10 mouse cellular contexts compared by ENCODE assay signal in genomic region chr6:22909257-22909907, GRCm38 (mm10). TPM values are rescaled to one million over a fixed set of nuclear protein-coding genes. Genes with fewer than 3 reads are reported as not detected.
DNase-seq lines count a peak whose midpoint lies in the region; ATAC-seq lines count a peak whose summit lies in the region.
"Had no signal": no experiment of that assay in that cellular context is flagged by ENCODE, and none has a peak within 500 bp of the region (broad histone marks: within the 10 kb centered on the region; RNA-seq: fewer than 3 reads in every experiment).

No protein-coding gene starts in this region.

- no peak overlapping the region for H3K27ac ChIP-seq in forebrain, embryonic 11.5 days (ENCODE audit: low read depth, low read length)
- H3K27ac ChIP-seq in forebrain, embryonic 13.5 days = no peak overlapping the region
- H3K27ac ChIP-seq in forebrain, embryonic 14.5 days (ENCODE audit: low read depth, low read length) = no peak overlapping the region
- H3K27ac ChIP-seq in midbrain, embryonic 14.5 days (replicated peaks; ENCODE audit: low read depth, low read length) = no peak overlapping the region
- H3K27ac ChIP-seq in heart, embryonic 10.5 days = no peak overlapping the region
- H3K27ac ChIP-seq: left cerebral cortex, adult 2 months had no signal

- H3K9ac ChIP-seq in forebrain, embryonic 11.5 days (ENCODE audit: low read length) = no peak overlapping the region
- no peak overlapping the region for H3K9ac ChIP-seq in forebrain, embryonic 13.5 days
- H3K9ac ChIP-seq in forebrain, embryonic 14.5 days (ENCODE audit: low read length) = no peak overlapping the region
- no peak overlapping the region for H3K9ac ChIP-seq in midbrain, embryonic 14.5 days (replicated peaks; ENCODE audit: low read length)

- 31% methylated on average over 6 of the region's 6 CpGs for WGBS in forebrain, embryonic 11.5 days
- WGBS in forebrain, embryonic 13.5 days = 22% methylated on average over 6 of the region's 6 CpGs
- 23% methylated on average over 6 of the region's 6 CpGs for WGBS in forebrain, embryonic 14.5 days
- 17% methylated on average over 6 of the region's 6 CpGs for WGBS in midbrain, embryonic 14.5 days
- WGBS in heart, embryonic 10.5 days = 72% methylated on average over 6 of the region's 6 CpGs

- no peak overlapping the region for H3K4me2 ChIP-seq in forebrain, embryonic 11.5 days (ENCODE audit: low read depth, low read length, severe bottlenecking)
- H3K4me2 ChIP-seq in forebrain, embryonic 13.5 days = no peak overlapping the region
- no peak overlapping the region for H3K4me2 ChIP-seq in forebrain, embryonic 14.5 days (ENCODE audit: low read length)
- no peak overlapping the region for H3K4me2 ChIP-seq in midbrain, embryonic 14.5 days (ENCODE audit: low read length)

- H3K36me3 ChIP-seq in forebrain, embryonic 11.5 days (ENCODE audit: control insufficient read depth, insufficient read depth, low read length) = no peaks in the 10 kb centered on the region
- no peaks in the 10 kb centered on the region for H3K36me3 ChIP-seq in forebrain, embryonic 13.5 days (ENCODE audit: poor library complexity, severe bottlenecking)
- H3K36me3 ChIP-seq in forebrain, embryonic 14.5 days (ENCODE audit: control insufficient read depth, insufficient read depth, low read length) = no peaks in the 10 kb centered on the region
- H3K36me3 ChIP-seq in midbrain, embryonic 14.5 days (ENCODE audit: control insufficient read depth, insufficient read depth, low read length) = no peaks in the 10 kb centered on the region
- H3K36me3 ChIP-seq in heart, embryonic 10.5 days = no peaks in the 10 kb centered on the region

- no peaks in the 10 kb centered on the region for H3K9me3 ChIP-seq in forebrain, embryonic 11.5 days (ENCODE audit: control insufficient read depth, low read length)
- no peaks in the 10 kb centered on the region for H3K9me3 ChIP-seq in forebrain, embryonic 13.5 days (replicated peaks)
- H3K9me3 ChIP-seq in forebrain, embryonic 14.5 days (replicated peaks; ENCODE audit: control insufficient read depth, low read length) = no peaks in the 10 kb centered on the region
- H3K9me3 ChIP-seq in midbrain, embryonic 14.5 days (ENCODE audit: control insufficient read depth, low read length) = no peaks in the 10 kb centered on the region
- H3K9me3 ChIP-seq in heart, embryonic 10.5 days = no peaks in the 10 kb centered on the region

- H3K27me3 ChIP-seq in forebrain, embryonic 11.5 days (ENCODE audit: control insufficient read depth, insufficient read depth, low read length) = no peaks in the 10 kb centered on the region
- H3K27me3 ChIP-seq in forebrain, embryonic 13.5 days = no peaks in the 10 kb centered on the region
- no peaks in the 10 kb centered on the region for H3K27me3 ChIP-seq in forebrain, embryonic 14.5 days (replicated peaks; ENCODE audit: control insufficient read depth, insufficient read depth, low read length)
- H3K27me3 ChIP-seq in midbrain, embryonic 14.5 days (ENCODE audit: control insufficient read depth, insufficient read depth, low read length) = no peaks in the 10 kb centered on the region
- H3K27me3 ChIP-seq in heart, embryonic 10.5 days (ENCODE audit: insufficient read depth, poor library complexity, severe bottlenecking) = no peaks in the 10 kb centered on the region

- ATAC-seq in forebrain, embryonic 11.5 days (replicated peaks; ENCODE audit: low FRiP score) = 0 out of 2 replicates have a peak, but pooled peaks have one; percentile 45
- no peak for ATAC-seq in forebrain, embryonic 13.5 days
- no peak; the same call in 1 of the 2 replicates for ATAC-seq in forebrain, embryonic 14.5 days
- ATAC-seq in midbrain, embryonic 14.5 days (ENCODE audit: low FRiP score, low TSS enrichment) = no peak

- peaks cover 3% of the 10 kb centered on the region for H3K4me1 ChIP-seq in forebrain, embryonic 11.5 days (replicated peaks; ENCODE audit: control insufficient read depth, insufficient read depth, low read length)
- peaks cover 23% of the 10 kb centered on the region for H3K4me1 ChIP-seq in forebrain, embryonic 13.5 days
- peaks cover 9% of the 10 kb centered on the region for H3K4me1 ChIP-seq in forebrain, embryonic 14.5 days (ENCODE audit: control insufficient read depth, insufficient read depth, low read length)
- H3K4me1 ChIP-seq in midbrain, embryonic 14.5 days (ENCODE audit: control insufficient read depth, insufficient read depth, low read length) = peaks cover 10% of the 10 kb centered on the region
- H3K4me1 ChIP-seq in heart, embryonic 10.5 days = no peaks in the 10 kb centered on the region

- H3K4me3 ChIP-seq in forebrain, embryonic 11.5 days (ENCODE audit: low read depth, low read length) = no peak overlapping the region
- H3K4me3 ChIP-seq in forebrain, embryonic 13.5 days = no peak overlapping the region
- H3K4me3 ChIP-seq in forebrain, embryonic 14.5 days (ENCODE audit: low read depth, low read length) = no peak overlapping the region
- no peak overlapping the region for H3K4me3 ChIP-seq in midbrain, embryonic 14.5 days (replicated peaks; ENCODE audit: low read depth, low read length)
- H3K4me3 ChIP-seq in heart, embryonic 10.5 days = no peak overlapping the region
- H3K4me3 ChIP-seq: left cerebral cortex, adult 2 months had no signal

- DNase-seq in forebrain, embryonic 11.5 days (ENCODE audit: low spot score) = no peak
- DNase-seq in adrenal gland, postnatal 36 days = peak; percentile 11 to 15
- DNase-seq in forebrain, embryonic 14.5 days (ENCODE audit: low spot score) = peak; percentile 19
- DNase-seq in midbrain, embryonic 14.5 days = peak; percentile 57
- no peak for DNase-seq in heart, embryonic 10.5 days (ENCODE audit: low spot score)
- no peak for DNase-seq in T-cell, adult 2 months (ENCODE audit: low spot score)
- DNase-seq: lung, adult 18-20 months; thymus, postnatal 14 days had no signal

RNA-seq across cellular contexts. Expression of gene Ptprz1, which starts 34.1 kb away (rescaled TPM):
- 86.6 and 94.4 TPM in 2 replicates for polyA plus RNA-seq in forebrain, embryonic 11.5 days (2014; fragmentation: Nextera tagmentation; extraction: Ambion mirVana)
- 82.0 and 95.1 TPM in 2 replicates for polyA plus RNA-seq in forebrain, embryonic 13.5 days (2015; fragmentation: Nextera tagmentation; extraction: Ambion mirVana)
- total RNA-seq in adrenal gland, postnatal 36 days (2021) = 1 to 10 TPM; 2.3 to 8.3 TPM
- polyA plus RNA-seq in forebrain, embryonic 14.5 days (2014; fragmentation: Nextera tagmentation; extraction: Ambion mirVana) = 80.5 and 95.5 TPM in 2 replicates
- 66.4 and 67.8 TPM in 2 replicates for polyA plus RNA-seq in midbrain, embryonic 14.5 days (2014; fragmentation: Nextera tagmentation; extraction: Ambion mirVana)
- polyA plus RNA-seq in heart, embryonic 10.5 days (2016; fragmentation: Nextera tagmentation; extraction: Ambion mirVana) = 0.31 and 0.34 TPM in 2 replicates

Comparison
In these comparisons a context has a peak if more than half of its experiments do, and no peak if none do; other contexts are left out.
1. DNase-seq: peak in adrenal gland, postnatal 36 days (2 of 2), forebrain, embryonic 14.5 days (single experiment) and midbrain, embryonic 14.5 days (single experiment); none in forebrain, embryonic 11.5 days (single experiment), heart, embryonic 10.5 days (single experiment) and T-cell, adult 2 months (single experiment).
2. RNA of gene Ptprz1, which starts 34.1 kb away (polyA plus RNA-seq): 86.6 to 94.4 TPM in forebrain, embryonic 11.5 days, 82.0 to 95.1 TPM in forebrain, embryonic 13.5 days, 80.5 to 95.5 TPM in forebrain, embryonic 14.5 days and 66.4 to 67.8 TPM in midbrain, embryonic 14.5 days; 0.31 to 0.34 TPM in heart, embryonic 10.5 days; every median in the first group is over 10 times any median in the second.